Mouse (Mus musculus) spleen, adult 2 months (tissue): ENCODE data around the gene Fth1. TPM values are rescaled to one million over a fixed set of nuclear protein-coding genes. Genes with fewer than 3 reads are reported as not detected.
A peak's percentile ranks its signal among the peaks of the same experiment; 100 is the strongest.

Source experiments
- DNase-seq, 2 experiments: peaks; one replicate each; pipeline versions ENCODE4 v3.0.0 to v3.0.0-alpha.2; 2012 to 2021; ENCODE audit warnings: low spot score in 2 of 2, low read depth in 1 of 2
- H3K27ac ChIP-seq: fragments of 200-500 bp; 2 replicates; pipeline ENCODE4 v1.5.1; 2012; ENCODE audit warnings: low read length, inconsistent platforms; ENCODE audit not compliant: insufficient read depth
- H3K27me3 ChIP-seq: fragments of 200-500 bp; 2 replicates; pipeline ENCODE4 v1.6.1; 2012; ENCODE audit warnings: mild to moderate bottlenecking, moderate library complexity, low read length, inconsistent platforms; ENCODE audit not compliant: control insufficient read depth, insufficient read depth
- H3K36me3 ChIP-seq: fragments of 200-500 bp; 2 replicates; pipeline ENCODE4 v1.6.1; 2012; ENCODE audit warnings: mild to moderate bottlenecking, low read length, inconsistent platforms; ENCODE audit not compliant: control insufficient read depth, insufficient read depth
- H3K4me1 ChIP-seq: fragments of 200-500 bp; 2 replicates; pipeline ENCODE4 v1.6.1; 2011; ENCODE audit warnings: inconsistent platforms; ENCODE audit not compliant: control insufficient read depth, insufficient read depth, insufficient read length
- H3K4me3 ChIP-seq: fragments of 200-500 bp; 2 replicates; pipeline ENCODE4 v1.5.1; 2011; ENCODE audit warnings: mild to moderate bottlenecking, inconsistent platforms; ENCODE audit not compliant: insufficient read depth, insufficient read length; ENCODE audit errors: extremely low read depth
- CTCF ChIP-seq: fragments of 200-500 bp; IDR thresholded peaks from 2 replicates; pipeline ENCODE4 v1.5.1; 2011; ENCODE audit warnings: mild to moderate bottlenecking, inconsistent platforms; ENCODE audit not compliant: insufficient read depth, insufficient read length, insufficient replicate concordance; ENCODE audit errors: extremely low read depth
- POLR2A ChIP-seq: fragments of 200-500 bp; IDR thresholded peaks from 2 replicates; pipeline ENCODE4 v1.6.1; 2011; ENCODE audit warnings: low read depth, low read length, inconsistent platforms
- WGBS: fragments of 180-500 bp; shearing (Covaris S2); methylation state at CpG from one replicate; pipeline ENCODE4 v1.1.7; 2018; 5-methylcytosine and 5-hydroxymethylcytosine counted together
- polyA plus RNA-seq: library from polyadenylated mRNA; depleted of rRNA; stranded (reverse); fragments of >200 nt; gene quantifications from 2 replicates; pipeline ENCODE4 v1.2.3, GENCODE M21; 2012

Gene Fth1
- polyA plus RNA-seq, 1 experiment: 3,609 TPM

- 92% methylated on average over 6 of the region's 6 CpGs for WGBS
- no peak overlapping the region for H3K27ac ChIP-seq
These were observed 4.9 kb downstream of the Fth1 start for GRCm38 (mm10) chr19:9985190-9985899.

DNA sequence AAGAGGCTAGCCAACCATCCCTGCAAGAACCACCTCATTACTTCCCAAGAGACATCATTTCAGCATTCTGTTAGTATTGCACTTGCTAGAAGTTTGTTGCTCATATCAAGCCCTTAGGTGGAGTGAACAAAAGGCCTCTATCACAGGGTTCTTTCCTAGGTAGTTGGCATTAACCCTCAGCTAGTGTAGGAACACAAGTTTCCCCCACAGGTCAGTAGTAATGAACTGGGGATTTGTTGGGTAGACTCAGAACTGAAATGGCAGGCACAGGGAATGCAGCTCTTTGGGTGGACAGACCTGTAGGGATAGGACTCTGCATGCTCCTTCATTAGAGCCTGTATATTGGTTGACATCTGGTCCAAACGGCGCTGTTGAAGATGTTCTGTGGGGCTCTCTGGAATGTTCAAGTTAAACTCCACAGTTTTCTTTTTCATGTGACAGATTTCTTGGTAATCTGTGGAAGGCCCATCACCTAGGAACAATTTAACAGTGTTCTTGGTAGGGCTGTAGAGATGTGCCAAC is 5.6 kb downstream of the Fth1 start:
- WGBS: 97% methylated on average over 2 of the region's 2 CpGs
- Histone ChIP-seq H3K27me3 (no peaks in the 10 kb centered on the region), H3K36me3 (peaks cover 22% of the 10 kb centered on the region), H3K27ac (no peak overlapping the region), H3K4me1 (peaks cover 12% of the 10 kb centered on the region; the same call in 1 of the 2 replicates), H3K4me3 (no peak overlapping the region)
- no peak for DNase-seq
- TF ChIP-seq CTCF: no peak
- no peak for TF ChIP-seq POLR2A

More at GRCm38 (mm10) chr19:9985190-9985899, 4.9 kb downstream of the Fth1 start:
- DNase-seq: no peak
- Histone ChIP-seq H3K36me3 (peaks cover 22% of the 10 kb centered on the region), H3K27me3 (no peaks in the 10 kb centered on the region), H3K4me3 (no peak overlapping the region), H3K4me1 (peaks cover 12% of the 10 kb centered on the region; the same call in 1 of the 2 replicates)
- TF ChIP-seq POLR2A (no peak), CTCF (no peak)

DNA sequence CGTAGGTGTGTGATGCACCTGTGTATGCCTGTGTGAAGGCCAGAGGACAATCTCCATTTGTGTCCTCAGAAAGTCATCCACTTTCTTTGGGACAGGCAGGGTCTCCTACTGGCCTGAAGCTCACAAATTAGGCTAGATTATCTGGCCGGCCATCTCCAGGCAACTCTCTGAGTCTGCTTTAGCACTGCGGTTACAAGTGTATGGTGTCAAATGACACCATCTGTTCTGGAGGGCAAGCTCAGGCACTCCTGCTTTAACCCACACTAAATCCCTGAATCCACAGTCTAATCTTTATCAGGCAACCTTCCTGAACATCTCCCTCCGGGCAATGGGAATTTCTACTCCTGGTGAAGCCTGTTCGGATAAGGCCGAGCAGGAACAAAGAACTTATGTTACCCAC is 6.8 kb downstream of the Fth1 start:
- no peak for DNase-seq
- 72% methylated on average over 6 of the region's 6 CpGs for whole genome bisulfite sequencing
- Histone ChIP-seq H3K4me1 (peaks cover 7% of the 10 kb centered on the region; the same call in 1 of the 2 replicates), H3K27ac (no peak overlapping the region), H3K27me3 (no peaks in the 10 kb centered on the region), H3K4me3 (no peak overlapping the region), H3K36me3 (peaks cover 22% of the 10 kb centered on the region)
- TF ChIP-seq POLR2A: no peak
- no peak for TF ChIP-seq CTCF

- H3K4me3 ChIP-seq: no peak overlapping the region
- no peak for DNase-seq
- no peaks in the 10 kb centered on the region for H3K27me3 ChIP-seq
- peaks cover 7% of the 10 kb centered on the region; the same call in 1 of the 2 replicates for H3K4me1 ChIP-seq
- no peak overlapping the region for H3K27ac ChIP-seq
- TF ChIP-seq POLR2A: no peak
- no peak for TF ChIP-seq CTCF
- peaks cover 22% of the 10 kb centered on the region for H3K36me3 ChIP-seq
These were observed 7.2 kb downstream of the Fth1 start for GRCm38 (mm10) chr19:9987593-9987992.

- peak in 1 of 2 experiments; percentile 38 for DNase-seq
- H3K27me3 ChIP-seq: no peaks in the 10 kb centered on the region
- H3K4me1 ChIP-seq: peaks cover 7% of the 10 kb centered on the region; the same call in 1 of the 2 replicates
- 60% methylated on average over 17 of the region's 17 CpGs for WGBS
- TF ChIP-seq POLR2A: no peak
- TF ChIP-seq CTCF: peak; percentile 69; the same call in 1 of the 2 replicates
- peaks cover 16% of the 10 kb centered on the region for H3K36me3 ChIP-seq
- H3K4me3 ChIP-seq: no peak overlapping the region
- H3K27ac ChIP-seq: no peak overlapping the region
These were observed 8.9 kb downstream of the Fth1 start for GRCm38 (mm10) chr19:9989171-9989883.

- no peak for DNase-seq
- Histone ChIP-seq H3K27ac (no peak overlapping the region), H3K27me3 (no peaks in the 10 kb centered on the region), H3K4me1 (peaks cover 3% of the 10 kb centered on the region; the same call in 1 of the 2 replicates), H3K4me3 (no peak overlapping the region), H3K36me3 (peaks cover 11% of the 10 kb centered on the region)
- TF ChIP-seq CTCF: no peak
- no peak for TF ChIP-seq POLR2A
These were observed 9.5 kb downstream of the Fth1 start for GRCm38 (mm10) chr19:9989884-9990256.
